Mouse (Mus musculus): ENCODE data around the gene Chat. TPM values are rescaled to one million over a fixed set of nuclear protein-coding genes. Genes with fewer than 3 reads are reported as not detected.

Chat gene
- polyA plus RNA-seq (2017; shearing (Covaris generic)) = under 1 TPM; 0.33 to 0.75 TPM

GRCm38 (mm10) chr14:32465889-32466288 lies at the start of gene Chat:
TSS of gene Chat (minus strand) at chr14:32465989.

GRCm38 (mm10) chr14:32513336-32514032 lies 47.7 kb upstream of the Chat start, which contains the start of gene Ercc6:
TSS of gene Ercc6 (plus strand) at chr14:32513521.

GRCm38 (mm10) chr14:32464601-32465505 lies 936 bp downstream of the Chat start, which contains the start of gene Slc18a3:
TSS of gene Slc18a3 (minus strand) at chr14:32464850.

GRCm38 (mm10) chr14:32388196-32388595 lies 77.6 kb downstream of the Chat start, which contains the start of gene 1700024G13Rik:
TSS of gene 1700024G13Rik (minus strand) at chr14:32388391.

Other genes with a start within 250 kb of the Chat start
- gene Ogdhl, start 144.0 kb downstream of the Chat start, polyA plus RNA-seq (2017; shearing (Covaris generic)) = under 1 TPM; 0.13 to 0.67 TPM
- gene 1700024G13Rik, start 77.6 kb downstream of the Chat start, polyA plus RNA-seq (2017; shearing (Covaris generic)) = not detected
- gene Slc18a3, start 1.1 kb downstream of the Chat start, polyA plus RNA-seq (2017; shearing (Covaris generic)) = under 1 TPM in 1 of 2 experiments, not detected in 1; 0.20 TPM
- gene Ercc6, start 47.5 kb upstream of the Chat start, polyA plus RNA-seq (2017; shearing (Covaris generic)) = 10 to 100 TPM; 29.4 to 30.5 TPM
- 1 to 10 TPM in 1 of 2 experiments, under 1 TPM in 1; 0.20 to 1.3 TPM for gene Prrxl1, start 133.4 kb upstream of the Chat start, polyA plus RNA-seq (2017; shearing (Covaris generic))
- gene 3425401B19Rik, start 219.3 kb upstream of the Chat start, polyA plus RNA-seq (2017; shearing (Covaris generic)) = not detected

All from inflammation-experienced regulatory T-cells (primary cell).